In genomic region chr4:138246756-138247665, GRCm38 (mm10) we compare ENCODE assay signal across 10 mouse cellular contexts. TPM values are rescaled to one million over a fixed set of nuclear protein-coding genes. Genes with fewer than 3 reads are reported as not detected.
A peak's percentile ranks its signal among the peaks of the same experiment; 100 is the strongest.
DNase-seq lines count a peak whose midpoint lies in the region; ATAC-seq lines count a peak whose summit lies in the region.
"Had no signal": no experiment of that assay in that cellular context is flagged by ENCODE, and none has a peak within 500 bp of the region (broad histone marks: within the 10 kb centered on the region; RNA-seq: fewer than 3 reads in every experiment).

No protein-coding gene starts in this region.

- DNase-seq in thymus, postnatal 4 days: peak; percentile 5
- DNase-seq in thymus, adult 18-20 months: no peak
- peak; percentile 82 to 88 for DNase-seq in frontal cortex, adult 2 months (ENCODE audit: extremely low spot score in 1 of 2, low spot score in 1 of 2)
- DNase-seq in left cerebral cortex, adult 18-20 months (ENCODE audit: low spot score in 2 of 2): peak; percentile 82 to 83
- no peak for DNase-seq in thymus, postnatal 14 days
- no peak for DNase-seq in heart, postnatal 36 days
- DNase-seq: cerebellum, adult 8-10 months; liver; thymus, postnatal 36 days had no signal

- intact Hi-C loops in heart, postnatal 36 days (cut with DNase I): no loop called here

- ATAC-seq in megakaryocyte progenitor cell, adult 5-6 weeks (replicated peaks; ENCODE audit: poor library complexity): no peak

RNA-seq across cellular contexts. Expression of gene Sh2d5, which starts 3.2 kb away (rescaled TPM):
- polyA plus RNA-seq in frontal cortex, adult 2 months (2012; rRNA removed): 62.1 and 67.9 TPM in 2 replicates
- 10 to 100 TPM; 71.7 to 83.2 TPM for total RNA-seq in left cerebral cortex, adult 18-20 months (2021)
- total RNA-seq in megakaryocyte progenitor cell, adult 5-6 weeks (2015): 19.4 and 21.1 TPM in 2 replicates
- total RNA-seq in megakaryocyte progenitor cell, adult 5-6 weeks (2017): 20.9 and 26.0 TPM in 2 replicates
- not detected for total RNA-seq in heart, postnatal 36 days (2021)

RNA-seq across cellular contexts. Expression of gene Kif17, which starts 3.2 kb away (rescaled TPM):
- 21.8 and 23.3 TPM in 2 replicates for polyA plus RNA-seq in frontal cortex, adult 2 months (2012; rRNA removed)
- total RNA-seq in left cerebral cortex, adult 18-20 months (2021): 10 to 100 TPM; 28.8 to 33.0 TPM
- total RNA-seq in megakaryocyte progenitor cell, adult 5-6 weeks (2015): 4.0 and 4.8 TPM in 2 replicates
- 4.6 and 5.1 TPM in 2 replicates for total RNA-seq in megakaryocyte progenitor cell, adult 5-6 weeks (2017)
- under 1 TPM in 1 of 2 experiments, not detected in 1; 0.08 TPM for total RNA-seq in heart, postnatal 36 days (2021)

RNA-seq across cellular contexts. Expression of gene Hp1bp3, which starts 30.9 kb away (rescaled TPM):
- 171 and 179 TPM in 2 replicates for polyA plus RNA-seq in frontal cortex, adult 2 months (2012; rRNA removed)
- 100 to 1,000 TPM; 189 to 191 TPM for total RNA-seq in left cerebral cortex, adult 18-20 months (2021)
- 147 and 172 TPM in 2 replicates for total RNA-seq in megakaryocyte progenitor cell, adult 5-6 weeks (2015)
- total RNA-seq in megakaryocyte progenitor cell, adult 5-6 weeks (2017): 214 and 274 TPM in 2 replicates
- 10 to 100 TPM; 77.5 to 87.7 TPM for total RNA-seq in heart, postnatal 36 days (2021)

RNA-seq across cellular contexts. Expression of gene Ddost, which starts 57.5 kb away (rescaled TPM):
- 89.8 and 93.1 TPM in 2 replicates for polyA plus RNA-seq in frontal cortex, adult 2 months (2012; rRNA removed)
- 10 to 100 TPM; 93.2 to 93.8 TPM for total RNA-seq in left cerebral cortex, adult 18-20 months (2021)
- 303 and 328 TPM in 2 replicates for total RNA-seq in megakaryocyte progenitor cell, adult 5-6 weeks (2015)
- 225 and 240 TPM in 2 replicates for total RNA-seq in megakaryocyte progenitor cell, adult 5-6 weeks (2017)
- 10 to 100 TPM; 63.7 to 64.2 TPM for total RNA-seq in heart, postnatal 36 days (2021)

Comparison
In these comparisons a context has a peak if more than half of its experiments do, and no peak if none do; other contexts are left out.
1. DNase-seq: peak in thymus, postnatal 4 days (single experiment), frontal cortex, adult 2 months (2 of 2) and left cerebral cortex, adult 18-20 months (2 of 2); none in thymus, adult 18-20 months (0 of 2), thymus, postnatal 14 days (single experiment) and heart, postnatal 36 days (0 of 2).
2. RNA of gene Sh2d5, which starts 3.2 kb away (total RNA-seq): 71.7 to 83.2 TPM in left cerebral cortex, adult 18-20 months and 19.4 to 26.0 TPM in megakaryocyte progenitor cell, adult 5-6 weeks; not detected in heart, postnatal 36 days; every median in the first group is over 10 times any median in the second.
3. RNA of gene Kif17, which starts 3.2 kb away (total RNA-seq): 28.8 to 33.0 TPM in left cerebral cortex, adult 18-20 months and 4.0 to 5.1 TPM in megakaryocyte progenitor cell, adult 5-6 weeks; 0.08 TPM in heart, postnatal 36 days; every median in the first group is over 4 times any median in the second.